Mouse (Mus musculus): ENCODE data around the gene Cpz.
A peak's percentile ranks its signal among the peaks of the same experiment; 100 is the strongest.

The Cpz gene

GRCm38 (mm10) chr5:35524381-35524780 is 1.1 kb downstream of the Cpz start:
- DNase-seq, result no peak

GRCm38 (mm10) chr5:35523735-35524134 is 1.8 kb downstream of the Cpz start:
- DNase-seq, result peak; percentile 45

- peak; percentile 31 for DNase-seq
Observed at GRCm38 (mm10) chr5:35516781-35517180, 8.7 kb downstream of the Cpz start.

- peak; percentile 34 for DNase-seq
Observed at GRCm38 (mm10) chr5:35510589-35510988, 14.9 kb downstream of the Cpz start.

- DNase-seq, result no peak
Observed at GRCm38 (mm10) chr5:35505016-35505415, 20.5 kb downstream of the Cpz start.

- DNase-seq, result no peak
Observed at GRCm38 (mm10) chr5:35497344-35497743, 28.2 kb downstream of the Cpz start.

GRCm38 (mm10) chr5:35495989-35496388 is 29.5 kb downstream of the Cpz start:
- no peak for DNase-seq

- no peak for DNase-seq
Observed at GRCm38 (mm10) chr5:35494773-35495390, 30.6 kb downstream of the Cpz start.

- no peak for DNase-seq
Observed at GRCm38 (mm10) chr5:35493770-35494169, 31.7 kb downstream of the Cpz start.

GRCm38 (mm10) chr5:35479521-35479920 is 46.0 kb downstream of the Cpz start:
- DNase-seq, result peak; percentile 12

- no peak for DNase-seq
Observed at GRCm38 (mm10) chr5:35475236-35475635, 50.3 kb downstream of the Cpz start.

GRCm38 (mm10) chr5:35470885-35471528 is 54.5 kb downstream of the Cpz start:
- no peak for DNase-seq

- DNase-seq, result peak; percentile 10
Observed at GRCm38 (mm10) chr5:35465966-35466635, 59.4 kb downstream of the Cpz start.

GRCm38 (mm10) chr5:35462081-35462480 is 63.4 kb downstream of the Cpz start:
- DNase-seq, result no peak

- DNase-seq, result no peak
Observed at GRCm38 (mm10) chr5:35459760-35460159, 65.7 kb downstream of the Cpz start.

- DNase-seq, result no peak
Observed at GRCm38 (mm10) chr5:35458267-35458666, 67.2 kb downstream of the Cpz start.

GRCm38 (mm10) chr5:35457364-35457763 is 68.1 kb downstream of the Cpz start:
- DNase-seq, result no peak

GRCm38 (mm10) chr5:35454187-35454800 is 71.2 kb downstream of the Cpz start:
- DNase-seq, result peak; percentile 14
